Mouse (Mus musculus): Measurements from ENCODE around the gene Mars. TPM values are rescaled to one million over a fixed set of nuclear protein-coding genes. Genes with fewer than 3 reads are reported as not detected.

The Mars gene
- polyA plus RNA-seq, 1 experiment from 2014 or later: 100 TPM

DNA sequence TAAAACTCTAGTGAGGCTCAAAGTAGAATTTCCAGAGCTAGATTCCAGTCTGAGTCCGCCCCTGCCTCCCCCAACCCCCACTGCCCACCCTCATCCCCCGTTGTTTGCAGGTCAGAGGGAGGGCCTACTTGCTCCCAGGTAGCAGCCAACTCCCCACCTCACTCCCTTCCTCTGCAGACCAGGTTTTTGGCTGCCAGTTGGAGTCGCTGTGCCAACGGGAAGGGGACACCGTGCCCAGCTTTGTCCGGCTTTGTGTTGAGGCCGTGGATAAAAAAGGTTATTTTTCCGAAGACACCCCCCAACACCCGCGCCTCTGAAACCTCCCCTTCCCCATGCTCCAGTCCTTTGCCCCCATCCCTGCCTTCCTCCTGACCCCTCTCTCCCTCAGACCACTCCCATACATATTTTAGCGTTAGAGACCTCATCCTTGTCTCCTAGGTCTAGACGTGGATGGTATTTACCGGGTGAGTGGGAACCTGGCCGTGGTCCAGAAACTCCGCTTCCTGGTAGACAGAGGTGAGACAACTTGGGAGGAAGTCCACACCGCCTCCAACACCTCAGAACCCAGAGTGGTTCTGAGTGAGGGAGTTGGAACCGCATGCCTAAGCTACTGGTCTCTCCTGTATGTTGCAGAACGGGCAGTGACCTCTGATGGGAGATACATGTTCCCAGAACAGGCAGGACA lies 16.0 kb upstream of the Mars start:
- H3K9me3 ChIP-seq (replicated peaks; ENCODE audit: control insufficient read depth, low read length): no peaks in the 10 kb centered on the region
- H3K4me3 ChIP-seq (ENCODE audit: low read depth, low read length): no peak overlapping the region
- ATAC-seq (ENCODE audit: low read depth): no peak
- WGBS (ENCODE audit: insufficient replicate concordance): 79% methylated on average over 18 of the region's 18 CpGs
- H3K27ac ChIP-seq (ENCODE audit: low read length): no peak overlapping the region
- peaks cover 9% of the 10 kb centered on the region for H3K27me3 ChIP-seq (ENCODE audit: control insufficient read depth, insufficient read depth, low read depth, low read length)
- H3K4me1 ChIP-seq (ENCODE audit: control insufficient read depth, low read depth, low read length): peaks cover 26% of the 10 kb centered on the region
- H3K4me2 ChIP-seq (ENCODE audit: low read depth, low read length): no peak overlapping the region
- H3K36me3 ChIP-seq (ENCODE audit: control insufficient read depth, insufficient read depth): no peaks in the 10 kb centered on the region
- H3K9ac ChIP-seq (ENCODE audit: low read depth, low read length): no peak overlapping the region

DNA sequence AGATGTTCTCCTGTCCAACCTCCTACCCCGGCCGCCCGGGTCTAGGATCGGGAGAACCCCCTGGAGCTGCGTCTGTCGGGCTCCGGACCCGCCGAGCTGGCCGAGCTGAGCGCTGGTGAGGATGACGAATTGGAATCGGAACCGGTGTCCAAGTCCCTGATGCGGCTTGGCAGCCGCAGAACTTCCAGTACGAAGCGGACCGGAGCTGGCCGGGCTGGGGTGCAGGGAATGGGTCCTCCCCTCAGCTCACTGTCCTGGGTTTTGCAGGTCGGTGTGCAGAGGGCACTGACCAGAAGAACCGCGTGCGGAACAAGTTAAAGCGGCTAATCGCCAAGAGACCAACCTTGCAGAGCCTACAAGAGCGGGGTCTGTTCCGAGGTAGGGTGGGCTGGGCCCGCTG lies 15.2 kb upstream of the Mars start:
- no peaks in the 10 kb centered on the region for H3K9me3 ChIP-seq (replicated peaks; ENCODE audit: control insufficient read depth, low read length)
- H3K4me1 ChIP-seq (ENCODE audit: control insufficient read depth, low read depth, low read length): peaks cover 26% of the 10 kb centered on the region
- peak overlapping the region; percentile 62 for H3K4me3 ChIP-seq (ENCODE audit: low read depth, low read length)
- ATAC-seq (ENCODE audit: low read depth): no peak
- peaks cover 9% of the 10 kb centered on the region for H3K27me3 ChIP-seq (ENCODE audit: control insufficient read depth, insufficient read depth, low read depth, low read length)
- no peak overlapping the region for H3K27ac ChIP-seq (ENCODE audit: low read length)
- H3K9ac ChIP-seq (ENCODE audit: low read depth, low read length): peak overlapping the region; percentile 63
- H3K4me2 ChIP-seq (ENCODE audit: low read depth, low read length): peak overlapping the region; percentile 86
- H3K36me3 ChIP-seq (ENCODE audit: control insufficient read depth, insufficient read depth): no peaks in the 10 kb centered on the region
- 25% methylated on average over 29 of the region's 29 CpGs for WGBS (ENCODE audit: insufficient replicate concordance)

DNA sequence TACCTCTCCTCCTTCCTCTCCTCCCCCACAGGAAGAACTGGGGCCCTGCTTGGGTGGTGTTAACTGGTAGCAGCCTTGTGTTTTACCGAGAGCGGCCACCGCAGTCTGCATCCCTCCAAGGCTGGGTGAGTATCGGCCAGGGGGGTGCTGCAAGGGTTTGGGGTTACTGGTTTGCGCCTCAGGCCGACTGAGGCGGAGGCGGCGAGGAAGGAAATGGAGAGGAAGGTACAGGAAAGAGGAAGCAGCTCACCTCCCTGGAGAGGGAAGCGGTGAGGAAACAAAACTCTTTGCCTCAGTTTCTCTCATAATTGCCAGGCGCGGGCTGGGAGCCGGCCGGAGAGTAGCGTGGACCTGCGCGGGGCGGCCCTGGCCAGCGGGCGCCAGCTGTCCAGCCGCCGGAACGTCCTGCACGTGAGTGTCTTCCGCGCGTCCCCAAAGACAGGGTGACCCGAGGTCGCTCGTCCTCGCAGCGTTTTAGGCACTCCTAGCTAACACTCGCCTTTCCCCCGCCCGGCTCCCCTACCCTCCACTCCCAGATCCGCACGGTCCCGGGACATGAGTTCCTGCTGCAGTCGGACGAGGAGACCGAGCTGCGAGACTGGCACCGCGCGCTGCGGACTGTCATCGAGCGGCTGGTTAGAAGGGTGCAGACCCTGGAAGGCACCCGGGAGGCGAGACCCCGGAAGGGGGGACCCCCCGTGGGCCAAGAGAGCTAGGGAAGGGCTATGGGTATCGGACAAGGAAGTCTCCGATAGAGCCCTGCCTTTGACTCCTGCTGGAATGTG lies 14.6 kb upstream of the Mars start:
- no peaks in the 10 kb centered on the region for H3K9me3 ChIP-seq (replicated peaks; ENCODE audit: control insufficient read depth, low read length)
- peaks cover 26% of the 10 kb centered on the region for H3K4me1 ChIP-seq (ENCODE audit: control insufficient read depth, low read depth, low read length)
- peak overlapping the region; percentile 62 for H3K4me3 ChIP-seq (ENCODE audit: low read depth, low read length)
- H3K9ac ChIP-seq (ENCODE audit: low read depth, low read length): peak overlapping the region; percentile 63
- under 1% methylated on average over 54 of the region's 54 CpGs for WGBS (ENCODE audit: insufficient replicate concordance)
- H3K27ac ChIP-seq (ENCODE audit: low read length): no peak overlapping the region
- H3K27me3 ChIP-seq (ENCODE audit: control insufficient read depth, insufficient read depth, low read depth, low read length): peaks cover 9% of the 10 kb centered on the region
- no peaks in the 10 kb centered on the region for H3K36me3 ChIP-seq (ENCODE audit: control insufficient read depth, insufficient read depth)
- peak overlapping the region; percentile 86 for H3K4me2 ChIP-seq (ENCODE audit: low read depth, low read length)
- peak; percentile 30 for ATAC-seq (ENCODE audit: low read depth)

DNA sequence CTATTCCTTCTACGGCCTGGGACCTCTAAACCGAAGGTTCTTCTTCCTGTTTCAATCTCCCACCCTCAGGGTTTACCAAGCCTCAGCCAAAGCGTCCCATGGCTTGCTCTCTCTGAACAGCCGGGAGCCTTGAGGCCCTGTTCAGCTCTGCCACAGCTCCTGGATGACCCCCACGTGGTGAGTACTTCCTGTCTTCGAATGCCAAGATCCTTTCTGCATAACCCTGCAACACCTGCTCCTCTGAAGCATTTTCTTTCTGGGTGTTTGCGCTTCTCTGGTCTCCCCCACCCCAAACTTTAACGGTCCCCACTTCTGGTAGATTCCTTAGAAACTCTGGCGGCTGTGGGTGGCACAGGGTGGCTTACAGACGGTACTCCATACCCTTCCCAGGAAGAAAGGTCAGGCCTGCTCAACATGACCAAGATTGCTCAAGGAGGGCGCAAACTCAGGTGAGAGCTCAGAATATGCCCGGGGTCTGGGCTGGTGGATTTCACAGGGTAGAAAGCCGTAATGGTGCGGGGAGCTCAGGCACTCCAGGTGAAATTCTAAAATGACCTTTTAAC lies 13.9 kb upstream of the Mars start:
- Histone ChIP-seq H3K4me2 (ENCODE audit: low read depth, low read length) (peak overlapping the region; percentile 86), H3K9me3 (replicated peaks; ENCODE audit: control insufficient read depth, low read length) (no peaks in the 10 kb centered on the region), H3K27me3 (ENCODE audit: control insufficient read depth, insufficient read depth, low read depth, low read length) (peaks cover 9% of the 10 kb centered on the region), H3K27ac (ENCODE audit: low read length) (0 out of 2 replicates have a peak overlapping the region, but pooled peaks have one; percentile 21), H3K4me3 (ENCODE audit: low read depth, low read length) (peak overlapping the region; percentile 62), H3K4me1 (ENCODE audit: control insufficient read depth, low read depth, low read length) (peaks cover 25% of the 10 kb centered on the region), H3K36me3 (ENCODE audit: control insufficient read depth, insufficient read depth) (no peaks in the 10 kb centered on the region), H3K9ac (ENCODE audit: low read depth, low read length) (peak overlapping the region; percentile 63)
- ATAC-seq (ENCODE audit: low read depth): no peak
- 19% methylated on average over 14 of the region's 14 CpGs for WGBS (ENCODE audit: insufficient replicate concordance)

DNA sequence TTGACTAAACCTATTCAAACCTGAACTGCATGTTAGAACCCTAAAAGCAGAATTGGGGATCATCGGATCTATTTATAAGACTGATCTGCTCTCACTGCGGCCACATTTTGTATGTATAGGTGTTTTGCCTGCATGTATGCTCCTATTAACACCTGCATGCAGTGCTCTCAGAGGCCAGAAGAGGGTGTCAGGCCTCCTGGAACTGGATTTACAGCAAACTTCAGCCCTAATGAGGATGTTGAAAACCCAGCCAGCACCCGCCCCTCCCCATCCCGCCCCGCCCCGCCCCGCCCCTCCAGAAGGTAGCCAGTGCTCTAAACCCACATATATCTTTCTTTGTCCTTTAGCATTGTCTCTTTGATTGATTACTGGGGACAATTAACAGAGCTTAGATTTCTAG lies 12.9 kb upstream of the Mars start:
- no peaks in the 10 kb centered on the region for H3K36me3 ChIP-seq (ENCODE audit: control insufficient read depth, insufficient read depth)
- peak overlapping the region; percentile 36 for H3K4me2 ChIP-seq (ENCODE audit: low read depth, low read length)
- H3K4me3 ChIP-seq (ENCODE audit: low read depth, low read length): peak overlapping the region; percentile 37
- H3K27me3 ChIP-seq (ENCODE audit: control insufficient read depth, insufficient read depth, low read depth, low read length): peaks cover 9% of the 10 kb centered on the region
- no peaks in the 10 kb centered on the region for H3K9me3 ChIP-seq (replicated peaks; ENCODE audit: control insufficient read depth, low read length)
- H3K27ac ChIP-seq (ENCODE audit: low read length): no peak overlapping the region
- H3K9ac ChIP-seq (ENCODE audit: low read depth, low read length): no peak overlapping the region
- 5% methylated on average over 7 of the region's 7 CpGs for WGBS (ENCODE audit: insufficient replicate concordance)
- peak; percentile 63 for ATAC-seq (ENCODE audit: low read depth)
- peaks cover 21% of the 10 kb centered on the region for H3K4me1 ChIP-seq (ENCODE audit: control insufficient read depth, low read depth, low read length)

DNA sequence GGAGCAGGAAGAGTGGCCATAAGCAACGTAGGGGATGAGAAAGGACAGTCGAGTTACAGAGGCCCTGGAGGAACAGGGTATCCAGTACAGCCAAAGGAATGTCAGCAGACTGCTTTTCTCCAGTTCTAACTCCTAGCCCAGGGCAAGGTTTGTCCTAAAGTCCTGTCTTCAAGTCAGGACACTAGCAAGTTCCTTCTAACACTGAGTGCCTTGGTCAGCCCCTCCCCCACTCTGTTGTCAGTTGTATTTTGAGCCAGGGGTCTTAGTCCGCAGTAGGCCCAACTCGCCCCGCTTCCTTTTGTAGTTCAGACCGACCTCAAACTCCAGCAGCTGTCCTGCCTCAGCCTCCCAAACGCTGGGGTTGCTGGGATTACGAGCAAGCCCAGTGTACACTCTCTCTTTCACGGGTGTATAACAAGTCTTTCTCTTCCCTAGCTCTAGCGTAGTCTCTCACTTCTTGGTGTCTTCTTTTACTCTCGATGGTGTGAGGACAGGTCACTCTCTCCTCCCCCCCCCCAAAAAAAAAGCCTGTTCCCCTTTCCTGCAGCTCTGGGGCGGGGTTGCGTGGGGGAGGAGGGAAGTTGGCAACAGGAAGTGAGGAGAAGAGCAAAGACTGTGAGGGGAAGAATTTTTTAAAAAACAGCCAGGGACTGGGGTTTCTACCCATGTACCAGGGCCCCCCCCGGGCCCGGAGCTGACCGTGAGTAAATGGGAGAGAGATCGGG lies 11.7 kb upstream of the Mars start:
- 22% methylated on average over 17 of the region's 17 CpGs for WGBS (ENCODE audit: insufficient replicate concordance)
- ATAC-seq (ENCODE audit: low read depth): no peak
- Histone ChIP-seq H3K4me3 (ENCODE audit: low read depth, low read length) (peak overlapping the region; percentile 37), H3K36me3 (ENCODE audit: control insufficient read depth, insufficient read depth) (no peaks in the 10 kb centered on the region), H3K4me2 (ENCODE audit: low read depth, low read length) (peak overlapping the region; percentile 33), H3K27me3 (ENCODE audit: control insufficient read depth, insufficient read depth, low read depth, low read length) (peaks cover 9% of the 10 kb centered on the region), H3K9ac (ENCODE audit: low read depth, low read length) (peak overlapping the region; percentile 23; the same call in 1 of the 2 replicates), H3K4me1 (ENCODE audit: control insufficient read depth, low read depth, low read length) (peaks cover 21% of the 10 kb centered on the region), H3K9me3 (replicated peaks; ENCODE audit: control insufficient read depth, low read length) (no peaks in the 10 kb centered on the region), H3K27ac (ENCODE audit: low read length) (peak overlapping the region; percentile 36)

DNA sequence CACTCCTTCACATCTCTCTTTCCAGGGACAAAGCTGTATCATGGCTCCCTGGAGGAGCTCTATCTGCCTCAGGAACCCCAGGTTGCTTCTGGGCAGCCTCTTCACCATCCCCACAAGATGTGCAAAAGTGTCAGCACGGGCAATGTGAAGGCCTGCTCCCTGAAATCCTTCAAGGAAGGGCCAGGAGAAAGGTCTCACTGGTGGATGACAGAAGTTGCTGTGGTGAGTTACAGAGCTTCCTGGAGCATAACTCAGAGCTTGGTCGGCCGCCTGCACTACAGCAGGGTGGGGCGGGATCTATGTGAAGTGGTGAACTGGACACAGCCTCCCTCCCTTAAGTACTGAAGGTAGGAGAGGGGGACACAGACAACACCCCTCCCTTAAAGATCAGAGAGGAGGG lies 11.1 kb upstream of the Mars start:
- ATAC-seq (ENCODE audit: low read depth): no peak
- no peaks in the 10 kb centered on the region for H3K9me3 ChIP-seq (replicated peaks; ENCODE audit: control insufficient read depth, low read length)
- H3K27ac ChIP-seq (ENCODE audit: low read length): peak overlapping the region; percentile 36
- no peaks in the 10 kb centered on the region for H3K36me3 ChIP-seq (ENCODE audit: control insufficient read depth, insufficient read depth)
- peak overlapping the region; percentile 22; the same call in 1 of the 2 replicates for H3K4me2 ChIP-seq (ENCODE audit: low read depth, low read length)
- H3K27me3 ChIP-seq (ENCODE audit: control insufficient read depth, insufficient read depth, low read depth, low read length): peaks cover 9% of the 10 kb centered on the region
- 43% methylated on average over 4 of the region's 4 CpGs for WGBS (ENCODE audit: insufficient replicate concordance)
- H3K9ac ChIP-seq (ENCODE audit: low read depth, low read length): no peak overlapping the region
- H3K4me1 ChIP-seq (ENCODE audit: control insufficient read depth, low read depth, low read length): peaks cover 27% of the 10 kb centered on the region
- H3K4me3 ChIP-seq (ENCODE audit: low read depth, low read length): peak overlapping the region; percentile 1; the same call in 1 of the 2 replicates

DNA sequence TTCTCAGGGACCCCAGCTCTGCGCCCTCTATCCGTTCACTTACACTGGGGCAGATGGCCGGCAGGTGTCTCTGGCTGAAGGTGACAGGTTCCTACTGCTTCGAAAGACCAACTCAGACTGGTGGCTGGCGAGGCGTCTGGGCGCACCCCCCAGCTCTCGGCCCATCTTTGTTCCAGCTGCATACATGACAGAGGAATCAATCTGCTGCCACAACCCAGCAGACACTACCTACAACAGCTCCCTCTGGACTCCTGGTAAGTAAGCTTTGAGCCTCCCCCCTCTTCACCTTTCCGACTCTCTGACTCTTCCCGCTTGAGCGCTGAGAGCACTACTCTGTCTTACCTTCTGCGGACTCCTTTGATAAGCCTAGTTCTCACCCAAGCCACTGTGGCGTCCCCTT lies 10.6 kb upstream of the Mars start:
- Histone ChIP-seq H3K9me3 (replicated peaks; ENCODE audit: control insufficient read depth, low read length) (no peaks in the 10 kb centered on the region), H3K4me2 (ENCODE audit: low read depth, low read length) (0 out of 2 replicates have a peak overlapping the region, but pooled peaks have one; percentile 7), H3K27me3 (ENCODE audit: control insufficient read depth, insufficient read depth, low read depth, low read length) (peaks cover 9% of the 10 kb centered on the region), H3K4me1 (ENCODE audit: control insufficient read depth, low read depth, low read length) (peaks cover 29% of the 10 kb centered on the region), H3K36me3 (ENCODE audit: control insufficient read depth, insufficient read depth) (no peaks in the 10 kb centered on the region), H3K9ac (ENCODE audit: low read depth, low read length) (no peak overlapping the region), H3K4me3 (ENCODE audit: low read depth, low read length) (0 out of 2 replicates have a peak overlapping the region, but pooled peaks have one; percentile 1), H3K27ac (ENCODE audit: low read length) (no peak overlapping the region)
- ATAC-seq (ENCODE audit: low read depth): no peak
- 77% methylated on average over 13 of the region's 13 CpGs for WGBS (ENCODE audit: insufficient replicate concordance)
